Mouse (Mus musculus): ENCODE results near the gene Smim4.

DNA sequence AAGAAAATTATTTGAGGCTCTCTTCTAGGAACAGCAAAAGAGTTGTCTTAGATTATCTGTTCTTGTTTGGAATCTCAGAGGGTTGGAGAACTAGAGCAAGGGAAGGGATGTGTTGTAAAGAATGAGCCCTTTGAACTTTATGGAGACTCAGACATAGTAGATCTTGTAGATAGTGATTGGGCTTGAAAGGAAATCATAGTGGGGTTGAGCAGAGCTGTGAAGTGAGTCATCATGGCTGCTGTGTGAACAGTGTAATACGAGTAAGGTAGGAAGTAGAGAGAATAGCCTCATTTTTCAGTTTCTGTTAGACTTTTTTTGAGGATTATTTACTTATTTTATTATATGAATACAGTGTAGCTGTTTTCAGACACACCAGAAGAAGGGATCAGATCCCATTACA is 38.8 kb downstream of the Smim4 start:
- TF ChIP-seq CTCF (IDR thresholded peaks at IDR 0.05; ENCODE audit: low read depth) (no peak), EP300 (IDR thresholded peaks at IDR 0.05; ENCODE audit: low read depth) (no peak)

Data from liver, postnatal 0 days (tissue).